Mouse (Mus musculus): ENCODE results near the gene Gm973.
"Not testable (repeated sequence)": the region's sequence is repeated elsewhere in the genome, so short reads cannot be mapped to it uniquely, and the experiment has no call there.

The Gm973 gene

DNA sequence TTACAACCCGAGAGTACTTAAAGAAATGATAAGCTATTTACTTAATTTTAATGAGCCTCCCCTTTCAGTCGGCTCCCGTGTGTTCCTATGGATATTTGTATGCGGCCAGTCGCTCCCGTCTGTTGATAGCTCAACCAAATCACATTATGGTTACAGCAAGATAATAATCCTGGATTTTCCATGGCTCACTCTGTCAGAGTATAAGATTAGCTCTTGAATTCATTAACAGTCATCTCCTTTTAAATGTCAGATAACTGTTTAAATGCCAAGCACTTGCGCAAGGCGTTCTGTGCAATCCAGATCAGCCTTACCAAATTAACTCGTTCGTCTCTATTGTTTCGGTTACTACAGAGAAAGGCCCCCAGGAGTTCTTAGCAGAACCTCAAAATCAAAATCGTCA lies 76.8 kb downstream of the Gm973 start:
- no peak for DNase-seq

DNA sequence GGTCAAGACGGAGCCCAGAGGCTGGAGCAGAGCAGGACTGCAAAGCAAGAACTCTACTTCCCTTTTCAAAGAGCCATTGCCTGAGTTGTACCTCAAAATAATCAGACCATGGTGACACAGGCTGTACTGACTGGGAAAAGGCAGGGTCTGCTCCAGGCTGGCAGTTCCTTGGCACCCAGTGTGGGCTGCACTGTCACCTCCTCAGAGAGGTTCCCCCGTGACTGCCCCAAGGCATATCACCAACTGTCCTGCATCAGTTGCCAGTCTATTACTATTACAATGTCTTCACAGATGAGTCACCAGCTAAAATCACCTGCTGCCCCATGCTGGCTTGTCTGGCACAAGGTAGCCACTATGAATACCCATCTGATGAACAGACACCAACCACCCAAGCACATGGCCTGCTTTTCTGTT lies 77.6 kb downstream of the Gm973 start:
- DNase-seq = peak; percentile 71

DNA sequence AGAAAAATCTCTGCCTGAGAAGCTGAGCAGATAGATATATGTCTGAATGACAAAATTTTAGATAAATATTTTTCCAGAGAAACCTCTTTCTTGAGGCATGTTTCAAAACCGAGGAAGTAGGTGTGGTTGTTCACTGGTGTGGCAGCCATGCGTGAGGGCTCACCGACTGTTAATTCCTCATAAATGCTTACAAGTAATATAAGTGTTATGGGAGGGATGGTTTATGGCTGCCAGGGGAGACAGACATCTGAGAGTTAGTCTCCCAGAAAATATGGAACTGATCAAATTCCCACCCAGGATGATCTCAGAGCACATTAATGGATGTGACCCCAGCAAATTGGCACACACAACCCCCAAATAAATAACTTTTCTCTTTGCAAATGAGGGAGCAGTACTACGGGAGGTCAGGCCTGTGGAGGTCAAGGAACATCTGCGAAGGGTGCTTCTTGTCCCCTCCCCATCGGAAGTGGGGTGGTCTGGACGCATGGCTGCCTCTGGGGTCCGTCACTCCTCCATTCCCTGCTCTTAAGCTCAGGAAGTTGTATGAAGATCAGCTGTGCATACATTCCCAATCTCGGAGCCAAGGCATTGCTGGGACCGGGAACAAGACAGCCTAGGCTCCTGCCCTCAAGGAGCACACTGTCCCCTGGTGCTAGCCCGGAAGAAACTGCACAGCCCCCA lies 78.7 kb downstream of the Gm973 start:
- no peak for DNase-seq

GRCm38 (mm10) chr1:59595609-59596008 lies 79.5 kb downstream of the Gm973 start:
- DNase-seq = no peak

DNA sequence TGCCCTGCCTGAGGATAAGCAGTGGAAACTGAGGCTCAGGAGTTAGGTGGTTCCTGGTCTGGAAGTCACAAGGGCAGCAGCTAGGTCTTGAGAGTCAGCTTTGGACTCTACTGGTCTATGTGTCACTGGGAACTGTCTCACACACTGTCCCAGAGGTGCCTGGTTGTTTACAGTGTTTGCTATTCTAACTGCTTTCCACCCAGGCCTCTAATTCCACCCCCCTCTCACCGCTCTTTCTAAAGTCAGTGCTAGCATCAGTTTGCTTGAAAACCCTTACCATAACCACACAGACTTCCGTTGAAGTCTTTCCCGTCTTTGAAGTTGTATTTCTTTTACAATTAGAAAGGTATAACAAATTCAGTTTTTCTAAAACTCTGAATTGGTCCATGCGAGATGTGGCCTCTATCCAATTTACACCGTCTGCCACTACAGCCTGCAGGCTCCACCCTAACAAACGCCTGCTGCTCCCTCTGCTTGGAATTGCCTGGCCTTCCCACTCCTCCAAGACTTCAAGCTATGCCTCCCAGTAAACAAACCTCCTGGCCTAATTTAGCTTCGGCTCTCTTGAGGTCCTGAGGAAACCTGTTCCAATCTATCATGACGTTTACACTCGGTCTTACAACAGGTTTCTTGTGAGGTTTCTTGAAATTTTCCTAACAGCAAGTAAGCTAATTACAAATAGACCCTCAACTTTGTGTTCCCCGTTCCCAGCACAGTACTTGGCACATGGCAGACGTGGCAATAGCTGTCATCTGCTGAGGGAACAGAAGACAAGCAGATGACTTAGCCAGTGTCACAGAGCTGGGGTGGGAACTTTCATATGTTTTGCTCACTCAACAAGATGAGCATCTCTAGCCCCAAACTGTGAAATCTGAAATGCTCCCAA lies 86.7 kb downstream of the Gm973 start:
- peak; percentile 60 to 62 for DNase-seq

- DNase-seq = no peak
These were observed 87.3 kb downstream of the Gm973 start for GRCm38 (mm10) chr1:59603417-59603712.

GRCm38 (mm10) chr1:59603893-59604292 lies 87.8 kb downstream of the Gm973 start:
- DNase-seq = no peak

- DNase-seq = no peak
These were observed 90.4 kb downstream of the Gm973 start for GRCm38 (mm10) chr1:59606479-59606878.

DNA sequence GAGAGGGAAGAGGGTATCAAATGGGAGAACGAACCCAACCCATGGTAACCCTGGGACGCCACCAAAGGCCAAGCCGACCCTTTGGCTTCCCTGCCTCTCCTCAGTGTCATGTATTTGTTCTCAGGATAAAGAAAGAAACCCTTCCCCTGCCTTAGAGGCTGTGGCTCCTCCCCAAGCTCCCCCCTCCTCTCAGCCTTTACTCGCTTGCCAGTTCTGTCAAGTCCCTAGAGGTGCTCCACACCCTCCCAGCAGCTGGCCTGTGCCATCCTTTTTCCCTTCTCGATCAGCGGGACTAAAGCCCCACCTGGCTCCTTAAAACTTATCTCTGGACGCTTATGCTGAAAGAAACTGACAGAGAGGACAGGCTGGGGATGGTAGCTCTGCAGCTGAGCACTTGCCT lies 91.0 kb downstream of the Gm973 start:
- DNase-seq = no peak

GRCm38 (mm10) chr1:59608125-59608762 lies 92.2 kb downstream of the Gm973 start:
- DNase-seq = no peak

DNA sequence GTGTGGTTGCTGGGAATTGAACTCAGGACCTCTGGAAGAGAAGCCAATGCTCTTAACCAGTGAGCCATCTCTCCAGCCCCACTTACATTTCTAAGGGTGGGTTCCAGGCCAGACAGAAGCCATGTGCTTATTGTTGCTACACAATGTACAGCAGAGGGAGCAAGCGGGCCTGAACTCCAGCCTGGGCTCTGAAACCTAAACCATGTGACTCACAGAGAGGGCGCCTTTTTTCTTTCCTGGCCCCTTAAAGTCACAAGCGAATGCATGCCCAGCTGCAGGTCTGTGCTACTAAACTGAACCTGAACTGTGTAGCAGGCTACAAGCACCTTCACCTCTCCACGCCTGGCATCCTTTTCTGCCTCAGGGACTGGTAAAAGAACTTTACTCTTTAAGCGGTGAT lies 92.9 kb downstream of the Gm973 start:
- DNase-seq = no peak

- no peak for DNase-seq
These were observed 93.4 kb downstream of the Gm973 start for GRCm38 (mm10) chr1:59609458-59609857.

DNA sequence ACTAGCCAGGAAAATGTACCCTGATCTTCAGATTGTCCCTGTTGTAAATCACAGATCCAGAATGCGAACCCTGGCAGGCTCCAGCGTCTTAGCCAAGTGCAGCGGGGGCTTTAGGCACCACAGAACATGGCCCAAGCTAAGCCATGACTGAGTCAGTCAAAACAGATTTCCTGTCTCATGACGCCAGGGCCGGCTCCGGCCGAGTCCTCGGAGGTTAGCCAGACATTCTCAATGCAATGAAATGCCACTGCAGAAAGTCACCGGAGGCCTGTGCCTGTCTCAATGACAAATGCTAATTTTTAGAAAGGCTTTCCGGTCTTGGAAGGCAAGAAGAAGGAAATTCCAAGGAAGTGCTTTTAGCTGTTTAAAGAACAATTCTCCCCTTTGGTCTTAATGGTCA lies 93.8 kb downstream of the Gm973 start:
- peak in 1 of 2 experiments; percentile 20 for DNase-seq

GRCm38 (mm10) chr1:59610929-59611328 lies 94.9 kb downstream of the Gm973 start:
- DNase-seq = no peak

- peak; percentile 54 to 64 for DNase-seq
These were observed 97.7 kb downstream of the Gm973 start for GRCm38 (mm10) chr1:59613795-59614194.

DNA sequence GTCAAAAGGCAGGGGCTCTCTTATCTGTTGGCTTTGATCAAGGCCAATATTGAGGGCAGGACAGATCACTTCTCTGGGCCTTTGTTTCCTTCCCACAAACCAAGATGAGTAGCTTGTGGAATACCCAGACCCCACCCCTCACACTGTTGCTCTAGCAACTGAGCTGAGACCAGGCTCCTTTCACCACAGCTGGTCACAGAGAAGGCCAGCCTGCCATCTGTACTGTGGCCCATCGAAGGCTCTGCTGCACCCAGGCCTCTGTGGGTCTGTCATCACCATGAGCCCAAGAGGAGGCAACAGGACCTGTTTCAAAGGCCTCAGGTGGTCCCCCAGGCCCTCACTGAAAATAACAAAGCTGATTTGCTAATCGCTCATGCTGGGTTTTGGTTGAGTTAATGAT lies 99.0 kb downstream of the Gm973 start:
- no peak for DNase-seq

DNA sequence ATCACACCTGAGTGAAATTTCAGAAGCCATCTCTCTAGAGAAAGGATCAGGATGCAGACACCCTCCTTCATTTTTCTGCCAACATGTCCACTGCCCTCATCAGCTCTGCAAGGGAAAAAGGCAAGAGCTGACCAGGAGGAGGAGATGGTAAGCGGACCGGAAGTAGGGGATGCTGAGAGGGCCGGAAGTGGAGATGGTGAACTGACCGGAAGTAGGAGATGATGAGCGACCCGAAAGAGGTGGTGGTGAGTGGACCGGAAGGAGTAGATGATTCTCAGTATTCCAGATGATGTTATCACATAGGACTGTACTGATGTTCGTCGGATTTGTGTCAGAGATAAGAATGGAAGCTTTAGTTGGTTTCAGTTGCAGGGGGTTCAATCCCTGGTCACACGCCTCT lies 103.1 kb downstream of the Gm973 start:
- no peak for DNase-seq

DNA sequence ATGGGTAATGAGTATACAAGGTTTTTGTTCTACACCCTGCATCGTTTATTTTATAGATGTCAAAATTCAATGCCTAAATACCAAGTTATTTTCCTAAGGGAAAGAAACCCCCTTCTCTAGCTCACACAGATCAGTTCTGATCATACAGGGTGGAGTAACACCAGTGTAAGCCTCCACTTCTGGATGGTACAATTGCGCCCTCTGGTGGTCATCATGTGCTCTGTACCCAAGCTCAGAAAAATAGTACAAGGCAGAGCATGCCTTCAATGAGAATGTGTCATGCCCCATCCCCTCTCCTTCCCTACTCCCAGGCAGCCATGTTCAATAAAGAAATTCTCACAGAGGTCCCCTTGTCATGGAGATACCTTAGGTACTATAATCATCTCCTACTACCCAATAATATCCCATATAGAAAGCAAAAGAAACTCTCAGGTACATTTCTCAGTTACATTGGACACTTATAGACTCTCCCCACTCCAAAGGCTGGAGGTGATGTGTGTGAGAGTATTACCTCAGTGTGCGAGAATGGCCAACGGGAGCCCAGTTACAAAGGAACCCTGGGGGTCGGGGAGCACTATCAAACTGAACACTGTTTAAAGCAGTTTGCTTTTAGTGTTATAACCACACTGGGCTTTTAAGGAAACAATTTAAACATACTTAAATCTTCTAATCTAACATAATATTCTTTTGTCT lies 107.4 kb downstream of the Gm973 start:
- peak; percentile 79 to 84 for DNase-seq

- DNase-seq = peak; percentile 87 to 90
These were observed 109.3 kb downstream of the Gm973 start for GRCm38 (mm10) chr1:59625410-59625809.

- DNase-seq = no peak
These were observed 113.1 kb downstream of the Gm973 start for GRCm38 (mm10) chr1:59629194-59629593.

DNA sequence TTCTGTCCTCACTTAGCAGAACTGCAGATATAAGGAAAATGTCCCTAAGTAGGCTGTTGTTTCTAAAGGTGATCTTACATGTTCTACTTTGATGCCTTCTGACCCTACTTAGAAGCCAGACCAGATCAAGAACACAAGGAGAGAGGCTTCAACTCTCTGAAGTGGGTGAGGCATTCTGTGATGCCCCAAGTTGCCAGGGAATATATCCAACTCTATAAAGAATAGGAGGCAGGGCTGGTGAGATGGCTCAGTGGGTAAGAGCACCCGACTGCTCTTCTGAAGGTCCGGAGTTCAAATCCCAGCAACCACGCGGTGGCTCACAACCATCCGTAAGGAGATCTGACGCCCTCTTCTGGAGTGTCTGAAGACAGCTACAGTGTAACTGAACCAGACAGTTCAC lies 114.3 kb downstream of the Gm973 start:
- not testable (repeated sequence) for DNase-seq

GRCm38 (mm10) chr1:59631986-59632659 lies 116.1 kb downstream of the Gm973 start:
- DNase-seq = no peak

- no peak for DNase-seq
These were observed 117.0 kb downstream of the Gm973 start for GRCm38 (mm10) chr1:59633056-59633455.

All from cerebellum, postnatal 36 days (tissue).